Mouse (Mus musculus): Measurements from ENCODE around the gene Tomm70a. TPM values are rescaled to one million over a fixed set of nuclear protein-coding genes. Genes with fewer than 3 reads are reported as not detected.

The Tomm70a gene
- 27.2 to 29.3 TPM (median 28.8 TPM) in 4 replicates for total RNA-seq (2023)

GRCm38 (mm10) chr16:57120913-57121815 is at the start of gene Tomm70a:
Gene Tomm70a (plus strand): TSS chr16:57121703.

GRCm38 (mm10) chr16:57166611-57167513 is 45.4 kb downstream of the Tomm70a start, which contains the start of gene Nit2:
Gene Nit2 (minus strand): TSS chr16:57167341.

Other genes with a start within 250 kb of the Tomm70a start
- not detected in 4 replicates for gene Tmem45a, start 235.5 kb upstream of the Tomm70a start, total RNA-seq (2023)
- gene Lnp1, start 193.6 kb upstream of the Tomm70a start, total RNA-seq (2023) = not detected in 4 replicates
- gene Tmem45a2, start 50.3 kb upstream of the Tomm70a start, total RNA-seq (2023) = not detected in 4 replicates
- gene Nit2, start 45.6 kb downstream of the Tomm70a start, total RNA-seq (2023) = 11.9 to 22.1 TPM (median 18.8 TPM) in 4 replicates
- 51.5 to 65.1 TPM (median 54.9 TPM) in 4 replicates for gene Tbc1d23, start 109.8 kb downstream of the Tomm70a start, total RNA-seq (2023)
- 0.19 to 0.21 TPM in 2 of 4 replicates, not detected in the others for gene Tmem30c, start 171.2 kb downstream of the Tomm70a start, total RNA-seq (2023)
- 170 to 177 TPM (median 173 TPM) in 4 replicates for gene Filip1l, start 231.4 kb downstream of the Tomm70a start, total RNA-seq (2023)

All from B cell, adult 62 days (primary cell).